Mouse (Mus musculus): ENCODE results near the gene Ccdc85b. TPM values are rescaled to one million over a fixed set of nuclear protein-coding genes. Genes with fewer than 3 reads are reported as not detected.

Ccdc85b gene
- polyA plus RNA-seq, 1 experiment from 2014 or later, result 15.6 TPM

DNA sequence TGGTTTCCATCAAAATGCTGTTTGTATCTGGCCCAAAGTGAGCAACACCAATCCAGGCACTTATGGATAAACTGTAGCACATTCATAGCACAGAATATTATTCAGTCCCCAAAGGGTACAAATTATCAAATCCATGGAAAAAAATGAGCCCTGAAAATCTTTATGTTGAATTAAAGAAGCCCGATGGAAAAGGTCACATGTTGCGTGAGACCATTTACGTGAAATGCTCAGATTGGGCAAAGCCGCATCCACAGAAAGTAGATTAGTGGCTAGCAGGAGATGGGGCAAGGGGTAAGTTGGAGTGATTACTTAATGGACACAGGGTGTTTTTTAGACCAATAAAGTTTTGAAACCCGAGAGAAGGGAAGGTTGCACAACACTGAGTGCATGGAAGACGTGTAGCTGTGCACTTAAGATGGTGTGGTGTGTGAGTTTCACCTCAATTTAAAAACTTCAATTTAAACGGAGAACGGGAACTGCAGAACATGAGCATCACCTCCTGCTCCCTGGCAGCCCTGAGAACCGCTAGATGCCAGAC is 13.3 kb downstream of the Ccdc85b start:
- no peak overlapping the region for H3K4me2 ChIP-seq (ENCODE audit: low read length)
- ATAC-seq (replicated peaks; ENCODE audit: low FRiP score, low read depth), result no peak
- no peak overlapping the region for H3K9ac ChIP-seq (ENCODE audit: low read depth, low read length)

DNA sequence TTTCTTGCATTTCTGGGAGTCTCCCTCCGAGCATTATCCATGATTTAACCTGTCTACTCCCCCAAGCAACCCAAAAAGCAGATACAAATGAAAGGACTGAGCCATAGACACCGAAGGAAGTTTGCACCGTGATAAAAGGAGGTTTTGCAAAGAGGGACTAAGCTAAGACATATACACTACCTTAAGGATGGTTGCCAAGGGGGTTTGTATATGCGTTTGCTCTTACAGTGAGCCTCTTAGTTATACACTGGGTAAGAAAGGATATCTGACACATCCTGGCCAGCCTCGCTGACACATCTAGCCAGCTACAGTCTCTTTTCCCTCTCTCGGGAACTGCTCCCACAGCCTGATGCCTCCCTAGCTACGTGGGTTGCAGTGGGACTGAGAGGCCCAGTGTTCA is 23.7 kb downstream of the Ccdc85b start:
- Histone ChIP-seq H3K9me3 (replicated peaks; ENCODE audit: low read length) (no peaks in the 10 kb centered on the region), H3K27me3 (ENCODE audit: insufficient read depth, low read length) (no peaks in the 10 kb centered on the region), H3K36me3 (ENCODE audit: insufficient read depth, low read length) (0 out of 2 replicates have a peak, but pooled peaks cover 3% of the 10 kb centered on the region), H3K9ac (ENCODE audit: low read depth, low read length) (peak overlapping the region; percentile 47; the same call in 1 of the 2 replicates), H3K27ac (peak overlapping the region; percentile 66), H3K4me3 (replicated peaks; ENCODE audit: low read depth, low read length) (no peak overlapping the region), H3K4me2 (ENCODE audit: low read length) (peak overlapping the region; percentile 82), H3K4me1 (replicated peaks; ENCODE audit: insufficient read depth, low read length) (peaks cover 8% of the 10 kb centered on the region)
- DNase-seq (ENCODE audit: low spot score) (no peak), ATAC-seq (replicated peaks; ENCODE audit: low FRiP score, low read depth) (no peak)
- no peak for TF ChIP-seq CTCF (IDR thresholded peaks at IDR 0.05; ENCODE audit: low read depth)
- WGBS, result 53% methylated on average over 7 of the region's 7 CpGs

More for the DNA sequence above, 13.3 kb downstream of the Ccdc85b start:
- no peaks in the 10 kb centered on the region for H3K36me3 ChIP-seq (ENCODE audit: insufficient read depth, low read length)
- no peak overlapping the region for H3K27ac ChIP-seq
- TF ChIP-seq CTCF (IDR thresholded peaks at IDR 0.05; ENCODE audit: low read depth), result no peak
- H3K4me1 ChIP-seq (replicated peaks; ENCODE audit: insufficient read depth, low read length), result peaks cover 16% of the 10 kb centered on the region
- H3K9me3 ChIP-seq (replicated peaks; ENCODE audit: low read length), result no peaks in the 10 kb centered on the region
- WGBS, result 58% methylated on average over 9 of the region's 9 CpGs
- no peak overlapping the region for H3K4me3 ChIP-seq (replicated peaks; ENCODE audit: low read depth, low read length)
- H3K27me3 ChIP-seq (ENCODE audit: insufficient read depth, low read length), result peaks cover 8% of the 10 kb centered on the region; the same call in 1 of the 2 replicates
- no peak for DNase-seq (ENCODE audit: low spot score)

DNA sequence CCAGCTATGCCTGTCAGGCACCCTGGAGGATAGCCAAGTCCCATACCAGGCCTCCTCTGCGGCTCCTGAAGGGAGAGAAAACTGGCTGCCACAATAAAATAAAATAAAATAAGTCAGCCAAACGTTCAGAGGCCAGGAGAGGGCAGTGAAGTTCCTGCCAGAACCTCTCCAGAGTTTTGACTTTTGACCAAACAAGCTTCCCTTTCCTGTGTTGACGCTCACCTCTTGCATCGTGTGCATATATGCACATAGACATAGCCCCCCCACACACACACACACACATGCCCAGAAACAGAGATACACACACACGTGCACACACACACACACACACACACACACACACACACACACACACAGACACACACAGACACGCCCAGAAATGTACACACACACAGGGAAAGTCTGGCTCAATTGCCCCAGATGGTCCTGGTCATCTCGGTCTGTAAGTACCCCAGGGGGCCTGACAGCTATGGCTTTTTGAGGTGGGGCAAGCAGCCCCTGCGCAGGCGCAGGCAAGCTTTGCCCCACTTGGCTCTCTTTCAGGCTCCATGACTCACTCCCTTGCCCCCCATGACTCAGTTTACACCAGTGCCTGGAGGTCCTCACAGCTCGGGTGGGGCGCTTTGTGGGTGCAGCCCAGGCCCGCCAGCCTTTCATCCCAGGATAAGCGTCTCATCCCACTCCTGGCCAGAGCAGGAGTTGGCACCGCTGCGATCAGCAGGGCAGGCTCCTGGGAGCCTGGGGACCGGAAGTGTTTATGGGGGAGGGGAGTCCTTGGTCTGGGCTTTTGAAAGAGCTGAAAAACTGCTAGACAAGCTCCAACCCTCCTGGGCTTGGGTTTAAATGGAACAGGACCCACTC is 24.5 kb downstream of the Ccdc85b start:
- no peaks in the 10 kb centered on the region for H3K9me3 ChIP-seq (replicated peaks; ENCODE audit: low read length)
- peak overlapping the region; percentile 66 for H3K27ac ChIP-seq
- peak; percentile 69 for TF ChIP-seq CTCF (IDR thresholded peaks at IDR 0.05; ENCODE audit: low read depth)
- 5% methylated on average over 16 of the region's 16 CpGs for WGBS
- H3K36me3 ChIP-seq (ENCODE audit: insufficient read depth, low read length), result 0 out of 2 replicates have a peak, but pooled peaks cover 3% of the 10 kb centered on the region
- DNase-seq (ENCODE audit: low spot score) (peak; percentile 89), ATAC-seq (replicated peaks; ENCODE audit: low FRiP score, low read depth) (peak; percentile 37; the same call in 1 of the 2 replicates)
- H3K9ac ChIP-seq (ENCODE audit: low read depth, low read length), result peak overlapping the region; percentile 47; the same call in 1 of the 2 replicates
- H3K4me3 ChIP-seq (replicated peaks; ENCODE audit: low read depth, low read length), result peak overlapping the region; percentile 30
- peak overlapping the region; percentile 82 for H3K4me2 ChIP-seq (ENCODE audit: low read length)
- H3K27me3 ChIP-seq (ENCODE audit: insufficient read depth, low read length), result no peaks in the 10 kb centered on the region
- H3K4me1 ChIP-seq (replicated peaks; ENCODE audit: insufficient read depth, low read length), result peaks cover 8% of the 10 kb centered on the region

GRCm38 (mm10) chr19:5431911-5432464 is 25.7 kb downstream of the Ccdc85b start:
- H3K4me3 ChIP-seq (replicated peaks; ENCODE audit: low read depth, low read length), result no peak overlapping the region
- peaks cover 10% of the 10 kb centered on the region for H3K4me1 ChIP-seq (replicated peaks; ENCODE audit: insufficient read depth, low read length)
- no peaks in the 10 kb centered on the region for H3K27me3 ChIP-seq (ENCODE audit: insufficient read depth, low read length)
- WGBS, result 75% methylated on average over 4 of the region's 4 CpGs
- no peak for DNase-seq (ENCODE audit: low spot score)
- H3K4me2 ChIP-seq (ENCODE audit: low read length), result no peak overlapping the region
- ATAC-seq (replicated peaks; ENCODE audit: low FRiP score, low read depth), result no peak
- no peak overlapping the region for H3K27ac ChIP-seq
- H3K9me3 ChIP-seq (replicated peaks; ENCODE audit: low read length), result no peaks in the 10 kb centered on the region
- 0 out of 2 replicates have a peak, but pooled peaks cover 3% of the 10 kb centered on the region for H3K36me3 ChIP-seq (ENCODE audit: insufficient read depth, low read length)
- H3K9ac ChIP-seq (ENCODE audit: low read depth, low read length), result no peak overlapping the region
- no peak for TF ChIP-seq CTCF (IDR thresholded peaks at IDR 0.05; ENCODE audit: low read depth)

DNA sequence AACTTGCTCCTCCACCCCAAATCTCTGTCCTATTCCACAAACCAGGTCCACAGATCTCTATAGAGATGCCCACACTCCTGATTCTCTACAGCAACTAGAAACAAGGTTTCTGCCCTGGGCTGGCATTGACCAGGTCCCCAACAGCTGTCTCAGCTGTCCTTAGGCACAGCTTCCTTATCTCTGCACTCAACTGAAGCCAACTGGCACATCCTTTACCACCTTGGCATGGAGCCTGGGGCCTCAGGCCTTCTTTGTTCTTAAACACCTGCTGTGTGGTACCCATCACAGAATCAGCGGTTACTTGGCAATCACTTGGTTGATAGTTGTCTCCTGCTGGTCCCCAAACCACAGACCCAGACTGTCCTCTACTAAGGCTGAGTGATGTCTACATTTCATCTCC is 27.3 kb downstream of the Ccdc85b start:
- ATAC-seq (replicated peaks; ENCODE audit: low FRiP score, low read depth) (no peak), DNase-seq (ENCODE audit: low spot score) (no peak)
- H3K4me2 ChIP-seq (ENCODE audit: low read length), result no peak overlapping the region
- H3K4me3 ChIP-seq (replicated peaks; ENCODE audit: low read depth, low read length), result no peak overlapping the region
- no peaks in the 10 kb centered on the region for H3K27me3 ChIP-seq (ENCODE audit: insufficient read depth, low read length)
- peaks cover 24% of the 10 kb centered on the region for H3K4me1 ChIP-seq (replicated peaks; ENCODE audit: insufficient read depth, low read length)
- no peak overlapping the region for H3K27ac ChIP-seq
- H3K36me3 ChIP-seq (ENCODE audit: insufficient read depth, low read length), result 0 out of 2 replicates have a peak, but pooled peaks cover 6% of the 10 kb centered on the region
- WGBS, result 91% methylated on average over 1 of the region's 1 CpGs
- no peak overlapping the region for H3K9ac ChIP-seq (ENCODE audit: low read depth, low read length)
- TF ChIP-seq CTCF (IDR thresholded peaks at IDR 0.05; ENCODE audit: low read depth), result no peak
- H3K9me3 ChIP-seq (replicated peaks; ENCODE audit: low read length), result no peaks in the 10 kb centered on the region

DNA sequence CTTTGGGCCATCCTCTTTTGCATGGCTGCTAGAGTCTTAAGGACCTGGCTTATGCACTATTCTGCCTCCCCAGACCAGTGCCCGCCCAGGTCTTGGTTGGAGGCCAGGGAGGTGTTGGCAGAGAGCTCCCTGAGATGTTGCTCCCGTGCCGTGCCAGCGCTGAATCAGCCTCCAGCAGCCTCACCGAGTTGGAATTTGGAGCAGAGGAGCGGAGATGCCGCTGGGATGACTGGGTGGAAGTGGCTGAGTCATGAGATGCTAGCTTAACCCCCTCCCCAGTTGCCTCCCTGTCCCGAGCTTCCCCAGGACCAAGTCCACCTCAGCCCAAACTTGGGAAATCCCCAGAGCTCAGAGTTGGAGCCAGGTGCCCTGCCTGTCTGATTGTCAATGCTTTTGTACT is 27.9 kb downstream of the Ccdc85b start:
- Histone ChIP-seq H3K27ac (no peak overlapping the region), H3K9ac (ENCODE audit: low read depth, low read length) (no peak overlapping the region), H3K4me3 (replicated peaks; ENCODE audit: low read depth, low read length) (no peak overlapping the region), H3K27me3 (ENCODE audit: insufficient read depth, low read length) (no peaks in the 10 kb centered on the region), H3K4me2 (ENCODE audit: low read length) (no peak overlapping the region), H3K9me3 (replicated peaks; ENCODE audit: low read length) (no peaks in the 10 kb centered on the region), H3K36me3 (ENCODE audit: insufficient read depth, low read length) (0 out of 2 replicates have a peak, but pooled peaks cover 6% of the 10 kb centered on the region), H3K4me1 (replicated peaks; ENCODE audit: insufficient read depth, low read length) (peaks cover 24% of the 10 kb centered on the region)
- 68% methylated on average over 8 of the region's 8 CpGs for WGBS
- no peak for ATAC-seq (replicated peaks; ENCODE audit: low FRiP score, low read depth)
- TF ChIP-seq CTCF (IDR thresholded peaks at IDR 0.05; ENCODE audit: low read depth), result no peak
- DNase-seq (ENCODE audit: low spot score), result no peak
